Mouse (Mus musculus) E14TG2a.4 (cell line): ENCODE measurements at regions not wholly inside any gene's neighbourhood (a gene's known extent, or its start where the extent isn't known, plus 50 kb on each side); places are given as distances from the start of the nearest gene placed in this dataset.

Source experiments
- H3K27me3 ChIP-seq: 2 replicates; pipeline ENCODE4 v1.6.1; 2014; ENCODE audit warnings: low read length, control low read depth; ENCODE audit not compliant: insufficient read depth
- H3K36me3 ChIP-seq: 2 replicates; pipeline ENCODE4 v1.6.1; 2014; ENCODE audit warnings: low read length, control low read depth; ENCODE audit not compliant: insufficient read depth
- H3K4me1 ChIP-seq: replicated peaks from 2 replicates; pipeline ENCODE4 v1.6.1; 2014; ENCODE audit warnings: low read depth, low read length, control low read depth
- H3K4me3 ChIP-seq: replicated peaks from 2 replicates; pipeline ENCODE4 v1.5.1; 2014; ENCODE audit warnings: mild to moderate bottlenecking, low read length
- H3K9me3 ChIP-seq: 2 replicates; pipeline ENCODE4 v1.6.1; 2014; ENCODE audit warnings: low read length, control low read depth
- CTCF ChIP-seq: conservative IDR thresholded peaks from 2 replicates; pipeline ENCODE4 v1.5.1; 2014; ENCODE audit warnings: low read length
- NANOG ChIP-seq: IDR thresholded peaks from 2 replicates; pipeline ENCODE4 v1.6.1; 2014; ENCODE audit warnings: borderline replicate concordance, low read length, mixed read lengths
- POU5F1 ChIP-seq: IDR thresholded peaks from 2 replicates; pipeline ENCODE4 v1.6.1; 2014; ENCODE audit warnings: low read length, borderline replicate concordance

DNA sequence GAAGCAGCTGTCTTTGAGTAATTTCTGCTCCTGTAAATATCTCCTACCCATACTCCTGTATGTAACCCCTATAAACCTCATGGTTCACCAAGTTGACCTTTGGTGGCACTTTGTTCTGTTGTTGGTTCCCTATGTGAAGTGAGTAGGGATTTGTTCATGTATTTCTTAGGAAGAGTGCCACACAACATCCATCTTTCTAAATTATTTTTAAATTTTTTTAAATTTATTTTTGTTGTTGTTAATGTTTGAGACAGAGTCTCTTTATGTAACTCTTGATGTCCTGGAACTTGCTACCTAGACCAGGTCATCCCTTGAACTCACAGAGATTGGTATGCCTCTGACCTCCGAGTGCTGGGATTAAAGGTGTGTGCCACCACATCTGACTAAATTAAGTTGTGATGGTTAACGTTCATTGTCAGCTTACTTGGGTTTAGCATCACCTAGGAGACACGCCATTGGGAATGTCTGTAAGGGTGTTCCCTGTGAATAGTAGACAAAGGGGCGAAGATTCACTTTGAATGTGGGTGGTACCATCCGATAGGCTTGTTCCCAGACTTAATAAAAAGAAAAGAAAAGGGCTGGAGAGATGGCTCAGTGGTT, 112.7 kb upstream of the Cpsf6 start:
- TF ChIP-seq POU5F1 (no peak), NANOG (no peak), CTCF (no peak)
- Histone ChIP-seq H3K27me3 (peaks cover 13% of the 10 kb centered on the region), H3K9me3 (0 out of 2 replicates have a peak, but pooled peaks cover 6% of the 10 kb centered on the region), H3K4me3 (no peak overlapping the region), H3K4me1 (peaks cover 10% of the 10 kb centered on the region; the same call in 1 of the 2 replicates), H3K36me3 (no peaks in the 10 kb centered on the region)

GRCm38 (mm10) chr10:117491711-117492110, 111.9 kb upstream of the Cpsf6 start:
- TF ChIP-seq CTCF = no peak
- TF ChIP-seq POU5F1 = no peak
- no peak for TF ChIP-seq NANOG
- Histone ChIP-seq H3K4me3 (no peak overlapping the region), H3K36me3 (no peaks in the 10 kb centered on the region), H3K9me3 (0 out of 2 replicates have a peak, but pooled peaks cover 6% of the 10 kb centered on the region), H3K4me1 (peaks cover 10% of the 10 kb centered on the region; the same call in 1 of the 2 replicates), H3K27me3 (peaks cover 13% of the 10 kb centered on the region)

DNA sequence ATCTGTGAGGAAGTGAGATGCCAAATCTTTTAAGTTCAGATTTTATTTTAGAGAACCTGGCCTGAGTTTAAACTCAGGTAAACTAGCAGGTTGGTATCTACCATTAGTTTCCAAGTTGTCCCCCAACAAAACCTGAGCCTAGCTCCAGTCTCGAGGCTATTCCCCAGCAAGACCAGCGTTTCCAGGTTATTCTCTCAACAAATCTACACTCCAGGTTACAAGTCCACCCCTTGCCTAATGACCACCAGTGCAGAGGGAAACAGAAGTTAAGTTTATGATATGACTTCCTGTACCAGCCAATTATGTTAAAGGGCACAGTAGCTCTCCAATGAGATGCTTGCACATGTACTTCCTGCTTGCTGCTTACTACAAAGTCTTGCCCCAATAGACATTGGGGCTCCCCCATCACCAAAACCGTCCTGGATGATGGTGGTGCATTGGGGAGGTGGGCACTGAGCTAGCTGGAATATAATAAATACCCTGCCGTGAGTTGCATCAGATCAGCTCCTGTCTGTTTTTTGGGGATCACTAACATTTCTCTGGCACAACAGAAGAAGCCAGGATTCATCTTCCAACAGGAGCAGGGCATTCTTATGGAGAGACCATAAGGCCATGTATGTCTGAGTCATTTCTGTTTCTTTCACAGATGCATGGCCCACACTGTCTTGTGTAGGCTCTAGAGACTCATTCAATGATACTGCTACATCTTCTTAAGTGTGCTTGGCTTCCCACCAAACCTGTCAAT, 111.2 kb upstream of the Cpsf6 start:
- TF ChIP-seq CTCF = no peak
- no peak for TF ChIP-seq NANOG
- TF ChIP-seq POU5F1 = no peak
- Histone ChIP-seq H3K9me3 (0 out of 2 replicates have a peak, but pooled peaks cover 6% of the 10 kb centered on the region), H3K4me1 (peaks cover 6% of the 10 kb centered on the region; the same call in 1 of the 2 replicates), H3K4me3 (no peak overlapping the region), H3K36me3 (no peaks in the 10 kb centered on the region), H3K27me3 (peaks cover 11% of the 10 kb centered on the region)

- Histone ChIP-seq H3K36me3 (no peaks in the 10 kb centered on the region), H3K27me3 (peaks cover 14% of the 10 kb centered on the region), H3K4me3 (no peak overlapping the region), H3K9me3 (no peaks in the 10 kb centered on the region), H3K4me1 (peaks cover 7% of the 10 kb centered on the region; the same call in 1 of the 2 replicates)
- TF ChIP-seq POU5F1 (no peak), CTCF (no peak), NANOG (no peak)
Measured at GRCm38 (mm10) chr10:117483091-117483600, 103.3 kb upstream of the Cpsf6 start.

- no peak for TF ChIP-seq NANOG
- no peak for TF ChIP-seq POU5F1
- Histone ChIP-seq H3K4me1 (peaks cover 13% of the 10 kb centered on the region; the same call in 1 of the 2 replicates), H3K36me3 (no peaks in the 10 kb centered on the region), H3K9me3 (no peaks in the 10 kb centered on the region), H3K27me3 (peaks cover 19% of the 10 kb centered on the region), H3K4me3 (no peak overlapping the region)
Measured at GRCm38 (mm10) chr10:117482361-117482760, 102.5 kb upstream of the Cpsf6 start.

DNA sequence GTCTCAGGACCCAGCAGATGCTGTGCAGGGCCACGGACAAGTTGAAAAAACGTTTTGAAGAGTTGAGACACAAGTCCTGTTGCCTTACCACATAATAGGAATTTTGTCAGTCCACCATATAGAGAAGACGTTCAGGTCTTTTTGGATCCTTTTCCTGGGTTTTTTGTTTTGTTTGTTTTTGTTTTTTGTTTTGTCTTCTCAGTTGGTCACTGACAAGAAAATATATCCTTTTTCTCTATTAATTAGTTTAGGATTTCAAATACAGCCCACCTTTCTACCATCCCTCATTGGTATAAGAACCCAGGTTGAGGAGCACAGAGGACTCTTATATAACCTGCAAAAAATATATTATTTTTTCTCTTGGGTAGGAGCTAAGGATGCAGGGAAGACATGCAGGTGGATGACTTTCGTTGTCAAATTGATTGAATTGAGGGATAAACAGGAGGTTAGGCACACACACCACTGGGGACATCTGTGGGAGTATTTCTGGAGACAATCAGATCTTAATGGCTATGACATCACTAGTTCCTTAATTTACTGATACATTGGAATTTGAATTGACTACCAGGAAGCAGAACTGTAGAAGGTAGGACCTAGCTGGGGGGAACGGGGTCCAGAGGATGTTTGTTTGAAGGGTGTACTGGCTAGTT, 101.7 kb upstream of the Cpsf6 start:
- Histone ChIP-seq H3K27me3 (peaks cover 19% of the 10 kb centered on the region), H3K9me3 (no peaks in the 10 kb centered on the region), H3K4me3 (no peak overlapping the region), H3K4me1 (peaks cover 13% of the 10 kb centered on the region; the same call in 1 of the 2 replicates), H3K36me3 (no peaks in the 10 kb centered on the region)
- TF ChIP-seq CTCF = no peak
- TF ChIP-seq NANOG = no peak
- no peak for TF ChIP-seq POU5F1

- Histone ChIP-seq H3K4me1 (peaks cover 13% of the 10 kb centered on the region; the same call in 1 of the 2 replicates), H3K27me3 (peaks cover 19% of the 10 kb centered on the region), H3K36me3 (no peaks in the 10 kb centered on the region), H3K4me3 (no peak overlapping the region), H3K9me3 (no peaks in the 10 kb centered on the region)
- TF ChIP-seq CTCF = no peak
- TF ChIP-seq POU5F1 = no peak
- no peak for TF ChIP-seq NANOG
Measured at GRCm38 (mm10) chr10:117480456-117480850, 100.6 kb upstream of the Cpsf6 start.

GRCm38 (mm10) chr10:117479721-117480455, 100.1 kb upstream of the Cpsf6 start:
- Histone ChIP-seq H3K4me3 (no peak overlapping the region), H3K4me1 (peaks cover 13% of the 10 kb centered on the region; the same call in 1 of the 2 replicates), H3K36me3 (no peaks in the 10 kb centered on the region), H3K9me3 (no peaks in the 10 kb centered on the region), H3K27me3 (peaks cover 19% of the 10 kb centered on the region)
- TF ChIP-seq POU5F1 = no peak
- TF ChIP-seq NANOG = no peak
- no peak for TF ChIP-seq CTCF
